Mouse (Mus musculus): ENCODE data around the gene Sdf2.
"Not testable (repeated sequence)": the region's sequence is repeated elsewhere in the genome, so short reads cannot be mapped to it uniquely, and the experiment has no call there.

Gene Sdf2

GRCm38 (mm10) chr11:78261380-78262352 lies 16.1 kb downstream of the Sdf2 start, which contains the start of gene 2610507B11Rik:
TSS of gene 2610507B11Rik (plus strand) at chr11:78261752.
- peak; percentile 87 to 92 for DNase-seq (ENCODE audit: low spot score in 2 of 2)

GRCm38 (mm10) chr11:78262550-78262949 lies 17.0 kb downstream of the Sdf2 start:
- DNase-seq (ENCODE audit: low spot score in 2 of 2) = peak in 1 of 2 experiments; percentile 45

- DNase-seq (ENCODE audit: low spot score in 2 of 2) = no peak
Observed at GRCm38 (mm10) chr11:78265571-78265970, 20.0 kb downstream of the Sdf2 start.

- no peak for DNase-seq (ENCODE audit: low spot score in 2 of 2)
Observed at GRCm38 (mm10) chr11:78271986-78272385, 26.4 kb downstream of the Sdf2 start.

- DNase-seq (ENCODE audit: low spot score in 2 of 2) = no peak
Observed at GRCm38 (mm10) chr11:78275596-78275995, 30.1 kb downstream of the Sdf2 start.

- DNase-seq (ENCODE audit: low spot score in 2 of 2) = not testable (repeated sequence)
Observed at GRCm38 (mm10) chr11:78276169-78276568, 30.6 kb downstream of the Sdf2 start.

GRCm38 (mm10) chr11:78278853-78279252 lies 33.3 kb downstream of the Sdf2 start:
- DNase-seq (ENCODE audit: low spot score in 2 of 2) = no peak

GRCm38 (mm10) chr11:78279586-78279985 lies 34.0 kb downstream of the Sdf2 start:
- DNase-seq (ENCODE audit: low spot score in 2 of 2) = no peak

GRCm38 (mm10) chr11:78289146-78289763 lies 43.7 kb downstream of the Sdf2 start:
- no peak for DNase-seq (ENCODE audit: low spot score in 2 of 2)

GRCm38 (mm10) chr11:78290654-78291053 lies 45.1 kb downstream of the Sdf2 start, which contains the start of gene BC030499:
TSS of gene BC030499 (plus strand) at chr11:78290841.
- DNase-seq (ENCODE audit: low spot score in 2 of 2) = no peak

GRCm38 (mm10) chr11:78294585-78294984 lies 49.0 kb downstream of the Sdf2 start:
- no peak for DNase-seq (ENCODE audit: low spot score in 2 of 2)

GRCm38 (mm10) chr11:78300917-78301316 lies 55.4 kb downstream of the Sdf2 start:
- DNase-seq (ENCODE audit: low spot score in 2 of 2) = no peak

- DNase-seq (ENCODE audit: low spot score in 2 of 2) = peak; percentile 84 to 90
Observed at GRCm38 (mm10) chr11:78301357-78302084, 56.0 kb downstream of the Sdf2 start, which contains the start of gene Spag5. TSS of gene Spag5 (plus strand) at chr11:78301529.
